Comparison of ENCODE assay signal across 9 mouse cellular contexts in genomic region chr5:144734949-144735348, GRCm38 (mm10). TPM values are rescaled to one million over a fixed set of nuclear protein-coding genes. Genes with fewer than 3 reads are reported as not detected.
DNase-seq lines count a peak whose midpoint lies in the region; ATAC-seq lines count a peak whose summit lies in the region.
"Had no signal": no experiment of that assay in that cellular context is flagged by ENCODE, and none has a peak within 500 bp of the region (broad histone marks: within the 10 kb centered on the region; RNA-seq: fewer than 3 reads in every experiment).

No protein-coding gene starts in this region.

- H3K27me3 ChIP-seq in forebrain, embryonic 11.5 days (ENCODE audit: control insufficient read depth, insufficient read depth, low read length): no peaks in the 10 kb centered on the region
- H3K27me3 ChIP-seq in hindbrain, embryonic 16.5 days (replicated peaks; ENCODE audit: control insufficient read depth, insufficient read depth, low read length): no peaks in the 10 kb centered on the region

- no peak overlapping the region for H3K9ac ChIP-seq in forebrain, embryonic 11.5 days (ENCODE audit: low read length)
- no peak overlapping the region for H3K9ac ChIP-seq in hindbrain, embryonic 16.5 days (ENCODE audit: low read depth, low read length)

- intact Hi-C loops in heart, postnatal 25 days (cut with DNase I): loop anchor here (2.0 to 10.0 kb wide), 2 partner anchors 346 to 530 kb away; no protein-coding TSS in a partner anchor
- intact Hi-C loops in left cerebral cortex, postnatal 4 days (cut with DNase I): loop anchor here (10.0 kb wide), 1 partner anchor 530 kb away; no protein-coding TSS in a partner anchor

- no peaks in the 10 kb centered on the region for H3K4me1 ChIP-seq in forebrain, embryonic 11.5 days (replicated peaks; ENCODE audit: control insufficient read depth, insufficient read depth, low read length)
- H3K4me1 ChIP-seq in hindbrain, embryonic 16.5 days (ENCODE audit: control insufficient read depth, insufficient read depth, low read depth, low read length): no peaks in the 10 kb centered on the region

- peak; percentile 30 for DNase-seq in heart, adult 8-10 months (ENCODE audit: low spot score)
- no peak for DNase-seq in heart, postnatal 25 days (ENCODE audit: low spot score)
- DNase-seq in c-Kit-negative CD71-positive TER-119-positive erythroid progenitor cells, embryonic 14.5 days (ENCODE audit: low read depth, low spot score): peak; percentile 12
- DNase-seq in forebrain, embryonic 11.5 days (ENCODE audit: low spot score): peak; percentile 89
- DNase-seq in left cerebral cortex, postnatal 4 days: peak; percentile 79
- peak; percentile 6 to 13 for DNase-seq in spleen, postnatal 36 days (ENCODE audit: low spot score in 2 of 2)

- peak; percentile 44; the same call in 1 of the 2 replicates for ATAC-seq in forebrain, embryonic 11.5 days (replicated peaks; ENCODE audit: low FRiP score)
- peak; percentile 71 for ATAC-seq in hindbrain, embryonic 16.5 days
- peak; percentile 47; the same call in 1 of the 2 replicates for ATAC-seq in monocyte, adult 5-6 weeks (replicated peaks; ENCODE audit: insufficient number of reproducible peaks, low FRiP score, low TSS enrichment, poor library complexity, severe bottlenecking)

- no peaks in the 10 kb centered on the region for H3K9me3 ChIP-seq in forebrain, embryonic 11.5 days (ENCODE audit: control insufficient read depth, low read length)
- no peaks in the 10 kb centered on the region for H3K9me3 ChIP-seq in hindbrain, embryonic 16.5 days (ENCODE audit: control insufficient read depth, low read length)

- WGBS in forebrain, embryonic 11.5 days: 33% methylated on average over 8 of the region's 8 CpGs
- WGBS in hindbrain, embryonic 16.5 days: 27% methylated on average over 8 of the region's 8 CpGs

- no peak overlapping the region for H3K4me2 ChIP-seq in forebrain, embryonic 11.5 days (ENCODE audit: low read depth, low read length, severe bottlenecking)
- no peak overlapping the region for H3K4me2 ChIP-seq in hindbrain, embryonic 16.5 days (ENCODE audit: low read length)

- no peak overlapping the region for H3K27ac ChIP-seq in forebrain, embryonic 11.5 days (ENCODE audit: low read depth, low read length)
- H3K27ac ChIP-seq in hindbrain, embryonic 16.5 days (ENCODE audit: low read depth, low read length): no peak overlapping the region

- H3K36me3 ChIP-seq in forebrain, embryonic 11.5 days (ENCODE audit: control insufficient read depth, insufficient read depth, low read length): no peaks in the 10 kb centered on the region
- H3K36me3 ChIP-seq in hindbrain, embryonic 16.5 days (ENCODE audit: control insufficient read depth, insufficient read depth, low read length): peaks cover 7% of the 10 kb centered on the region

- no peak overlapping the region for H3K4me3 ChIP-seq in forebrain, embryonic 11.5 days (ENCODE audit: low read depth, low read length)
- no peak overlapping the region for H3K4me3 ChIP-seq in hindbrain, embryonic 16.5 days (ENCODE audit: low read length)
- H3K4me3 ChIP-seq: megakaryocyte, embryonic 14.5 days had no signal

RNA-seq across cellular contexts. Expression of gene Tmem130, which starts 26.7 kb away (rescaled TPM):
- total RNA-seq in heart, adult 8-10 months (2022): under 1 TPM; 0.20 to 0.82 (median 0.45) TPM
- total RNA-seq in heart, postnatal 25 days (2021): under 1 TPM; 0.21 to 0.36 TPM
- 14.5 and 16.0 TPM in 2 replicates for polyA plus RNA-seq in forebrain, embryonic 11.5 days (2014; fragmentation: Nextera tagmentation; extraction: Ambion mirVana)
- 499 and 500 TPM in 2 replicates for polyA plus RNA-seq in hindbrain, embryonic 16.5 days (2015; fragmentation: Nextera tagmentation; extraction: Ambion mirVana)
- 100 to 1,000 TPM; 183 to 239 TPM for total RNA-seq in left cerebral cortex, postnatal 4 days (2021)
- total RNA-seq in monocyte, adult 5-6 weeks (2017): not detected in 3 replicates

RNA-seq across cellular contexts. Expression of gene Trrap, which starts 32.6 kb away (rescaled TPM):
- total RNA-seq in heart, adult 8-10 months (2022): 10 to 100 TPM; 39.5 to 48.0 (median 45.7) TPM
- 10 to 100 TPM; 39.4 to 43.0 TPM for total RNA-seq in heart, postnatal 25 days (2021)
- 116 and 137 TPM in 2 replicates for polyA plus RNA-seq in forebrain, embryonic 11.5 days (2014; fragmentation: Nextera tagmentation; extraction: Ambion mirVana)
- 60.3 and 65.5 TPM in 2 replicates for polyA plus RNA-seq in hindbrain, embryonic 16.5 days (2015; fragmentation: Nextera tagmentation; extraction: Ambion mirVana)
- 100 to 1,000 TPM; 149 to 162 TPM for total RNA-seq in left cerebral cortex, postnatal 4 days (2021)
- 28.5 to 57.1 TPM (median 40.8 TPM) in 3 replicates for total RNA-seq in monocyte, adult 5-6 weeks (2017)

Comparison
In these comparisons a context has a peak if more than half of its experiments do, and no peak if none do; other contexts are left out.
1. RNA of gene Tmem130, which starts 26.7 kb away (total RNA-seq): 183 to 239 TPM in left cerebral cortex, postnatal 4 days; 0.20 to 0.82 TPM in heart, adult 8-10 months, 0.21 to 0.36 TPM in heart, postnatal 25 days and not detected in monocyte, adult 5-6 weeks; every median in the first group is over 100 times any median in the second.
2. Peak in every context shown above with its lines, with median percentiles within 50 percentile points of each other: ATAC-seq.